Mouse (Mus musculus): ENCODE measurements around the gene Gm20388. TPM values are rescaled to one million over a fixed set of nuclear protein-coding genes. Genes with fewer than 3 reads are reported as not detected.
A peak's percentile ranks its signal among the peaks of the same experiment; 100 is the strongest.

Gene Gm20388
- polyA plus RNA-seq, 1 experiment from 2014 or later: not detected

- no peak for ATAC-seq (ENCODE audit: insufficient number of reproducible peaks, insufficient read depth, low FRiP score, low TSS enrichment)
- no peak overlapping the region for H3K4me3 ChIP-seq
- H3K9me3 ChIP-seq: no peaks in the 10 kb centered on the region
- H3K27me3 ChIP-seq: peaks cover 10% of the 10 kb centered on the region
- H3K4me1 ChIP-seq: peaks cover 3% of the 10 kb centered on the region; the same call in 1 of the 2 replicates
- H3K27ac ChIP-seq: no peak overlapping the region
- no peak overlapping the region for H3K4me2 ChIP-seq (replicated peaks)
- WGBS: 62% methylated on average over 11 of the region's 11 CpGs
- H3K9ac ChIP-seq: no peak overlapping the region
- no peaks in the 10 kb centered on the region for H3K36me3 ChIP-seq
These were observed 2446.6 kb downstream of the Gm20388 start for GRCm38 (mm10) chr8:122357202-122357601.

GRCm38 (mm10) chr8:122357641-122358040, 2447.0 kb downstream of the Gm20388 start:
- Histone ChIP-seq H3K27me3 (peaks cover 12% of the 10 kb centered on the region), H3K9me3 (no peaks in the 10 kb centered on the region), H3K4me1 (peaks cover 8% of the 10 kb centered on the region; the same call in 1 of the 2 replicates), H3K9ac (no peak overlapping the region), H3K27ac (no peak overlapping the region), H3K36me3 (no peaks in the 10 kb centered on the region), H3K4me2 (replicated peaks) (no peak overlapping the region), H3K4me3 (no peak overlapping the region)
- 81% methylated on average over 5 of the region's 5 CpGs for WGBS
- ATAC-seq (ENCODE audit: insufficient number of reproducible peaks, insufficient read depth, low FRiP score, low TSS enrichment): no peak

GRCm38 (mm10) chr8:122359111-122359775, 2448.6 kb downstream of the Gm20388 start:
- Histone ChIP-seq H3K27me3 (peaks cover 12% of the 10 kb centered on the region), H3K4me2 (replicated peaks) (no peak overlapping the region), H3K9me3 (no peaks in the 10 kb centered on the region), H3K9ac (no peak overlapping the region), H3K36me3 (no peaks in the 10 kb centered on the region), H3K4me1 (peaks cover 11% of the 10 kb centered on the region; the same call in 1 of the 2 replicates), H3K4me3 (no peak overlapping the region), H3K27ac (no peak overlapping the region)
- ATAC-seq (ENCODE audit: insufficient number of reproducible peaks, insufficient read depth, low FRiP score, low TSS enrichment): no peak
- WGBS: 80% methylated on average over 15 of the region's 15 CpGs

- Histone ChIP-seq H3K27ac (no peak within 1 kb of the TSS), H3K27me3 (peaks cover 12% of the 10 kb centered on the region), H3K4me2 (replicated peaks) (no peak within 1 kb of the TSS), H3K9me3 (no peaks in the 10 kb centered on the region), H3K4me1 (peaks cover 11% of the 10 kb centered on the region; the same call in 1 of the 2 replicates), H3K4me3 (no peak within 1 kb of the TSS), H3K9ac (no peak within 1 kb of the TSS), H3K36me3 (no peaks in the 10 kb centered on the region)
- no peak for ATAC-seq (ENCODE audit: insufficient number of reproducible peaks, insufficient read depth, low FRiP score, low TSS enrichment)
- WGBS: 73% methylated on average over 7 of the region's 7 CpGs
These were observed 2450.2 kb downstream of the Gm20388 start, which contains the start of gene Trhr2 for GRCm38 (mm10) chr8:122360696-122361416. Trhr2 (minus strand) TSS chr8:122360746.

- 32% methylated on average over 5 of the region's 5 CpGs for WGBS
- no peak overlapping the region for H3K4me2 ChIP-seq (replicated peaks)
These were observed 2451.6 kb downstream of the Gm20388 start for GRCm38 (mm10) chr8:122362271-122362670.

GRCm38 (mm10) chr8:122362967-122363366, 2452.3 kb downstream of the Gm20388 start:
- Histone ChIP-seq H3K27me3 (peaks cover 5% of the 10 kb centered on the region), H3K9ac (no peak overlapping the region), H3K27ac (no peak overlapping the region), H3K4me3 (no peak overlapping the region), H3K4me1 (peaks cover 11% of the 10 kb centered on the region; the same call in 1 of the 2 replicates), H3K9me3 (no peaks in the 10 kb centered on the region), H3K36me3 (no peaks in the 10 kb centered on the region), H3K4me2 (replicated peaks) (no peak overlapping the region)
- ATAC-seq (ENCODE audit: insufficient number of reproducible peaks, insufficient read depth, low FRiP score, low TSS enrichment): 0 out of 2 replicates have a peak, but pooled peaks have one; percentile 17
- WGBS: 29% methylated on average over 8 of the region's 8 CpGs

More at GRCm38 (mm10) chr8:122362271-122362670, 2451.6 kb downstream of the Gm20388 start:
- Histone ChIP-seq H3K4me1 (peaks cover 11% of the 10 kb centered on the region; the same call in 1 of the 2 replicates), H3K36me3 (no peaks in the 10 kb centered on the region), H3K9me3 (no peaks in the 10 kb centered on the region), H3K9ac (peak overlapping the region; percentile 2; the same call in 1 of the 2 replicates), H3K4me3 (0 out of 2 replicates have a peak overlapping the region, but pooled peaks have one; percentile 0), H3K27me3 (peaks cover 7% of the 10 kb centered on the region), H3K27ac (0 out of 2 replicates have a peak overlapping the region, but pooled peaks have one; percentile 25)
- ATAC-seq (ENCODE audit: insufficient number of reproducible peaks, insufficient read depth, low FRiP score, low TSS enrichment): 0 out of 2 replicates have a peak, but pooled peaks have one; percentile 29

GRCm38 (mm10) chr8:122368494-122368893, 2457.9 kb downstream of the Gm20388 start:
- Histone ChIP-seq H3K36me3 (no peaks in the 10 kb centered on the region), H3K27me3 (no peaks in the 10 kb centered on the region), H3K9ac (no peak overlapping the region), H3K9me3 (no peaks in the 10 kb centered on the region), H3K4me3 (no peak overlapping the region), H3K27ac (no peak overlapping the region), H3K4me2 (replicated peaks) (no peak overlapping the region), H3K4me1 (no peaks in the 10 kb centered on the region)
- 70% methylated on average over 10 of the region's 10 CpGs for WGBS
- no peak for ATAC-seq (ENCODE audit: insufficient number of reproducible peaks, insufficient read depth, low FRiP score, low TSS enrichment)

GRCm38 (mm10) chr8:122369665-122370064, 2459.0 kb downstream of the Gm20388 start:
- no peak overlapping the region for H3K9ac ChIP-seq
- H3K4me1 ChIP-seq: no peaks in the 10 kb centered on the region
- no peak overlapping the region for H3K27ac ChIP-seq
- 10% methylated on average over 9 of the region's 9 CpGs for WGBS
- H3K27me3 ChIP-seq: no peaks in the 10 kb centered on the region
- no peak overlapping the region for H3K4me3 ChIP-seq
- H3K9me3 ChIP-seq: no peaks in the 10 kb centered on the region
- H3K4me2 ChIP-seq (replicated peaks): no peak overlapping the region
- ATAC-seq (ENCODE audit: insufficient number of reproducible peaks, insufficient read depth, low FRiP score, low TSS enrichment): 0 out of 2 replicates have a peak, but pooled peaks have one; percentile 66
- no peaks in the 10 kb centered on the region for H3K36me3 ChIP-seq

- Histone ChIP-seq H3K9ac (no peak overlapping the region), H3K36me3 (no peaks in the 10 kb centered on the region), H3K9me3 (no peaks in the 10 kb centered on the region), H3K4me2 (replicated peaks) (no peak overlapping the region), H3K27ac (no peak overlapping the region), H3K27me3 (no peaks in the 10 kb centered on the region), H3K4me1 (peaks cover 5% of the 10 kb centered on the region; the same call in 1 of the 2 replicates), H3K4me3 (no peak overlapping the region)
- ATAC-seq (ENCODE audit: insufficient number of reproducible peaks, insufficient read depth, low FRiP score, low TSS enrichment): no peak
- WGBS: 77% methylated on average over 6 of the region's 6 CpGs
These were observed 2461.1 kb downstream of the Gm20388 start for GRCm38 (mm10) chr8:122371706-122372105.

GRCm38 (mm10) chr8:122375320-122375719, 2464.7 kb downstream of the Gm20388 start:
- no peak overlapping the region for H3K9ac ChIP-seq
- H3K9me3 ChIP-seq: no peaks in the 10 kb centered on the region
- H3K27ac ChIP-seq: no peak overlapping the region
- H3K4me3 ChIP-seq: no peak overlapping the region
- H3K36me3 ChIP-seq: peaks cover 11% of the 10 kb centered on the region; the same call in 1 of the 2 replicates
- 89% methylated on average over 7 of the region's 7 CpGs for WGBS
- peaks cover 19% of the 10 kb centered on the region for H3K4me1 ChIP-seq
- no peak for ATAC-seq (ENCODE audit: insufficient number of reproducible peaks, insufficient read depth, low FRiP score, low TSS enrichment)
- peak overlapping the region; percentile 83; the same call in 1 of the 2 replicates for H3K4me2 ChIP-seq (replicated peaks)
- no peaks in the 10 kb centered on the region for H3K27me3 ChIP-seq

- Histone ChIP-seq H3K9ac (peak overlapping the region; percentile 91), H3K4me1 (peaks cover 19% of the 10 kb centered on the region), H3K27ac (0 out of 2 replicates have a peak overlapping the region, but pooled peaks have one; percentile 92), H3K4me2 (replicated peaks) (peak overlapping the region; percentile 83), H3K36me3 (peaks cover 11% of the 10 kb centered on the region; the same call in 1 of the 2 replicates), H3K4me3 (peak overlapping the region; percentile 91), H3K9me3 (no peaks in the 10 kb centered on the region), H3K27me3 (no peaks in the 10 kb centered on the region)
- peak; percentile 23; the same call in 1 of the 2 replicates for ATAC-seq (ENCODE audit: insufficient number of reproducible peaks, insufficient read depth, low FRiP score, low TSS enrichment)
- 23% methylated on average over 13 of the region's 13 CpGs for WGBS
These were observed 2465.2 kb downstream of the Gm20388 start for GRCm38 (mm10) chr8:122375751-122376364.
